Mouse (Mus musculus) liver, adult 10 weeks (tissue): ENCODE measurements around the gene Ddx56. TPM values are rescaled to one million over a fixed set of nuclear protein-coding genes. Genes with fewer than 3 reads are reported as not detected.

ENCODE experiments used
- polyA plus RNA-seq: library from polyadenylated mRNA; stranded (reverse); fragments of 350-450 nt; fragmentation: Illumina TruSeq; extraction: RNeasy Lipid Tissue Mini Kit (QIAGEN cat#74804); gene quantifications from one replicate; pipeline ENCODE4 v1.2.3, GENCODE M21; 2014; ENCODE audit warnings: low read depth, low replicate concordance

Ddx56 gene
- polyA plus RNA-seq = 9.1 TPM

DNA sequence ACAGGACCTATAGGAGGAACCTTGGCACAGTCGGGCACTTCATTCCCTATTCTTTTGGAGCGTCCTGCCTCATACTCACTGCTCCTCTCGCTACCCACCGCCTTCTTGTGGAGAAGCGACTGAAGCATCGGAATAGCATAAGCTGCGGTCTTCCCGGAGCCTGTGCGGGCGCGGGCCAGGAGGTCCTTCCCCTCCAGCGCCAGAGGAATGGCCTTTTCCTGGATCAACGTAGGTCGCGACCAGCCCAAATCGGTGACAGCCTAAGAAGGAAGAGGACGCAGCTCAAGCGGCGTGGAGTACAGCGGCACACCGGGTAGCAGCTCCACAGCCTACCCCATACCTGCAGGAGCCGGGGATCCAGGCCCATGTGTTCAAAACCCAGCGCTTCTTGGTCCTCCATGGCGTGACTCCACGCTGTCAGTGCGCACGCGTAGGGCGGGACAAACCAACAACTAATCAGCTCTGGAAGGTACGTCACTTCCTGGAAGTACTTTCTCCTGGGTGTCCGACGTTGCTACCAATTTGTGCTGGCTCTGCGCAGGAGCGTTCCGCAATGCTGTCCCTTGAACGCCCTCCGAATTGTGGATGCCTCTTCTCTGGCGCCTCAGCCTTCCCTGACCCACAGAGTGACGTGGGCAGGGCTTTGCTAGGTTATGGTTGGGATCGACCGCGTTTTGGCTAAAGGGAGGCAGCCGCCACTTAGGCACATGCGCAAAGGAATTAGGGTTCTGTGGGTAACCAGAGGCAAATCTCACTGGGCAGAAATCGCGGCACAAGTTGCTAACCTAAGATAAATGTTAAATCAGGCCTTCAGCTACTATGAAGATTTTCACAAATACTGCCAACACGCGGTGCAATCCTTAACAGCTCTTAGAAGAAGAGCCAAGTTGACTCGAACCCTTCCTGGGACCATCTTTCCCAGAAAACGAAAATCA lies at the start of gene Ddx56:
Gene Ddx56, minus strand, starts transcription at position 453 of the 935 bp plus-strand sequence.

GRCm38 (mm10) chr11:6291401-6292115 lies 24.0 kb upstream of the Ddx56 start, which contains the start of gene Ogdh:
TSS of gene Ogdh (plus strand) at chr11:6291633.

DNA sequence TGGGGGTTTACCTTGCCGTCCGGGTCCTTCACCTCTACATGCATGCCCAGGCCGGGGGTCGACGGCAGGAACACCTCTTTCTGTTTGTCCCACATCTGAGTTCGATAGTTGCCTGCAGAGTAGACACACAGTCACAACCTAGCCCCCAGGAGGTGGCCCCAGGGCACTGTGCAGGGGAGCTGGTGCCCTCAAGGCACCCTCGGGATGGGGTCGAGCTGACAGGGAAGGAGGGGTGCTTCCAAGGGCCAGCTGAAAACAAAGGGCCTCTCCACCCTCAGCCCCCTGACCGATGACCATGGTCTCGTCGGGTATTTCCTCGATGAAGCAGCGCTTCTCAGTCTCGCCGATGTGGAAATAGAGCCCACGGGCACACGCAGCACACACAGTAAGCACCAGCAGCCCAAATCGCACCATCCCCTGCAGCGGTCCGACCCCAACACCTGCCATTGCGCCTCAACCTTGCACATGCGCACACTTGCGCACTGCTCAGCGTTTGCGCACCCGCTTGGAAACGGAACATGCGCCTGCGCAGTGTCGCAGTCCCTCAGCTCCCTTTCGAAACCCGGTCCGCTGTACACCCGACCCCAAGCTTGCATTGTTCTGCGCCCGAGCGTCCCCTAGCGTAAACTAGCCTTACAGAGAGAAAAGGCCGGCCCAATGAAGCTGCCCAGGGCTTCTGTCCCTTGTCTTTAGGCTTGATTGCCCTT lies 7.0 kb upstream of the Ddx56 start, which contains the start of gene Tmed4:
Gene Tmed4, minus strand, starts transcription at position 484 of the 707 bp plus-strand sequence.

GRCm38 (mm10) chr11:6230012-6230411 lies 37.6 kb downstream of the Ddx56 start, which contains the start of gene Npc1l1:
TSS of gene Npc1l1 (minus strand) at chr11:6230143.

Other genes starting within 250 kb of the Ddx56 start
- gene Camk2b, start 201.4 kb downstream of the Ddx56 start, polyA plus RNA-seq = 1.2 TPM
- not detected for gene A730071L15Rik, start 67.7 kb downstream of the Ddx56 start, polyA plus RNA-seq
- gene Nudcd3, start 67.4 kb downstream of the Ddx56 start, polyA plus RNA-seq = 8.5 TPM
- not detected for gene Npc1l1, start 37.6 kb downstream of the Ddx56 start, polyA plus RNA-seq
- 24.4 TPM for gene Tmed4, start 7.1 kb upstream of the Ddx56 start, polyA plus RNA-seq
- 25.2 TPM for gene Ogdh, start 23.9 kb upstream of the Ddx56 start, polyA plus RNA-seq
- 0.56 TPM for gene Zmiz2, start 121.3 kb upstream of the Ddx56 start, polyA plus RNA-seq
- gene Ppia, start 147.7 kb upstream of the Ddx56 start, polyA plus RNA-seq = 924 TPM
- gene H2afv, start 176.7 kb upstream of the Ddx56 start, polyA plus RNA-seq = 7.8 TPM
- 25.3 TPM for gene Purb, start 208.1 kb upstream of the Ddx56 start, polyA plus RNA-seq